Mouse (Mus musculus) heart, embryonic 15.5 days (tissue): Measurements from ENCODE around the gene Ifnk. TPM values are rescaled to one million over a fixed set of nuclear protein-coding genes. Genes with fewer than 3 reads are reported as not detected.

Experiments used
- ATAC-seq: fragments of 200-750 bp; cut with Nextera tagmentation; replicated peaks from 2 replicates; pipeline ENCODE4 v1.8.0; 2017; ENCODE audit warnings: low read depth, moderate TSS enrichment; ENCODE audit not compliant: insufficient number of reproducible peaks, insufficient read depth, low FRiP score
- H3K27ac ChIP-seq: fragments of 300-500 bp; sonication (generic); 2 replicates; pipeline ENCODE4 v1.5.1; 2015; ENCODE audit warnings: mild to moderate bottlenecking, inconsistent platforms
- H3K27me3 ChIP-seq: fragments of 300-500 bp; sonication (generic); 2 replicates; pipeline ENCODE4 v1.6.1; 2015; ENCODE audit warnings: inconsistent platforms
- H3K36me3 ChIP-seq: fragments of 300-500 bp; sonication (generic); 2 replicates; pipeline ENCODE4 v1.6.1; 2015; ENCODE audit warnings: mild to moderate bottlenecking, inconsistent platforms
- H3K4me1 ChIP-seq: fragments of 300-500 bp; sonication (generic); replicated peaks from 2 replicates; pipeline ENCODE4 v1.6.1; 2015; ENCODE audit warnings: inconsistent platforms
- H3K4me2 ChIP-seq: fragments of 300-500 bp; sonication (generic); 2 replicates; pipeline ENCODE4 v1.6.1; 2015; ENCODE audit warnings: inconsistent platforms, mild to moderate bottlenecking, moderate library complexity
- H3K4me3 ChIP-seq: fragments of 300-500 bp; sonication (generic); 2 replicates; pipeline ENCODE4 v1.5.1; 2015; ENCODE audit warnings: mild to moderate bottlenecking, inconsistent platforms
- H3K9ac ChIP-seq: fragments of 300-500 bp; sonication (generic); 2 replicates; pipeline ENCODE4 v1.6.1; 2015; ENCODE audit warnings: mild to moderate bottlenecking, inconsistent platforms
- H3K9me3 ChIP-seq: fragments of 300-500 bp; sonication (generic); replicated peaks from 2 replicates; pipeline ENCODE4 v1.6.1; 2016; ENCODE audit warnings: inconsistent platforms
- whole genome bisulfite sequencing: fragments of 180-500 bp; shearing (Covaris S2); methylation state at CpG from one replicate; pipeline ENCODE4 v1.1.7; 2015; ENCODE audit warnings: mixed read lengths; 5-methylcytosine and 5-hydroxymethylcytosine counted together
- polyA plus RNA-seq: library from polyadenylated mRNA; unstranded; fragments of >200 nt; fragmentation: Nextera tagmentation; extraction: Ambion mirVana; gene quantifications from 2 replicates; pipeline ENCODE4 v1.2.1, GENCODE M21; 2015

The Ifnk gene
- polyA plus RNA-seq, 1 experiment from 2014 or later: not detected

DNA sequence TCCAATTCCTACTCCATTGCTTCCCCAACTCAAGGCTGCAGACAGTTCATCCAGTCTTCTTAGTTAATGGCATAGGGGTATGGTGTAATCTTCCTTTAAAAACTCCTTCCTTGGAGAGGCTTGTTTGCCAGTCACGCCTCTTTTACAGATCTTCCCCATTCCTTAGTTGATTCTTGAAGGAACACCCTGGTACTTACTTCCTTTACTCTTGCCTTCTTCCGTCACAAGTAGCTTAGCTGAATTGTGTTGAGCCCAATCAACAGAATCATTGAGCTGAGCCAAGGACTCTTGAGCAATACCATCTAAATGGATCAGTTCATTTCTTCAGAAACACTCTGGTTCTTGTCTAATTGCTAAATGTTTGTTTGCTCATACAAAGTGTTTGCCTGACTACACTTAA is 13.4 kb downstream of the Ifnk start:
- no peaks in the 10 kb centered on the region for H3K4me1 ChIP-seq
- no peak overlapping the region for H3K4me2 ChIP-seq
- no peaks in the 10 kb centered on the region for H3K36me3 ChIP-seq
- 77% methylated on average over 2 of the region's 2 CpGs for WGBS
- H3K27me3 ChIP-seq: no peaks in the 10 kb centered on the region
- no peak overlapping the region for H3K9ac ChIP-seq
- H3K9me3 ChIP-seq: no peaks in the 10 kb centered on the region
- ATAC-seq: no peak
- H3K4me3 ChIP-seq: no peak overlapping the region
- no peak overlapping the region for H3K27ac ChIP-seq

GRCm38 (mm10) chr4:35165947-35166346 is 14.1 kb downstream of the Ifnk start:
- Histone ChIP-seq H3K36me3 (no peaks in the 10 kb centered on the region), H3K27ac (no peak overlapping the region), H3K4me2 (no peak overlapping the region), H3K9me3 (no peaks in the 10 kb centered on the region), H3K9ac (no peak overlapping the region), H3K4me3 (no peak overlapping the region), H3K27me3 (no peaks in the 10 kb centered on the region), H3K4me1 (no peaks in the 10 kb centered on the region)
- ATAC-seq: no peak
- WGBS: 70% methylated on average over 3 of the region's 3 CpGs

DNA sequence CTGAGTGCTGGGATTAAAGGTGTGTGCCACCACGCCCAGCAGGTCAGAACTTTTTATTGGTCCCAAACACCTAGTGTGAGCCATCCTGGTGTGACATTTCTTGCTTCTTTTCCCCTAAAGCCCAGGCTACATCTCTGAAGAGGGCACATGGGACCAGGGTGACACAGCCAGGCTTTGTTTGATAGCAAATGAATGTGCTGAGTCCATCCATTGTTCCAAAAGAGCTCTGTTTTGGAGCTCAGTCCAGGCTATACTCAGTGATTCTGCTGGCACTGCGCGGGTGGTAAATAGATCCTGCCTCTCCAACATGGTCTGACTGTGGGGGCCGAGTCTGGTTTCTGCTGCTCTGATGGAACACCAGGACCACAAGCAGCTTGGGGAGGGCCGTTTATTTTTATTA is 16.0 kb downstream of the Ifnk start:
- WGBS: 69% methylated on average over 5 of the region's 5 CpGs
- H3K9ac ChIP-seq: no peak overlapping the region

GRCm38 (mm10) chr4:35169571-35170125 is 17.8 kb downstream of the Ifnk start:
- H3K36me3 ChIP-seq: no peaks in the 10 kb centered on the region
- WGBS: 58% methylated on average over 13 of the region's 13 CpGs
- no peaks in the 10 kb centered on the region for H3K4me1 ChIP-seq
- no peak overlapping the region for H3K4me2 ChIP-seq
- H3K27me3 ChIP-seq: no peaks in the 10 kb centered on the region
- ATAC-seq: no peak
- H3K9ac ChIP-seq: no peak overlapping the region
- no peak overlapping the region for H3K4me3 ChIP-seq
- no peak overlapping the region for H3K27ac ChIP-seq
- H3K9me3 ChIP-seq: no peaks in the 10 kb centered on the region

More for the DNA sequence above, 16.0 kb downstream of the Ifnk start:
- no peak for ATAC-seq
- Histone ChIP-seq H3K27ac (no peak overlapping the region), H3K4me2 (no peak overlapping the region), H3K9me3 (no peaks in the 10 kb centered on the region), H3K36me3 (no peaks in the 10 kb centered on the region), H3K4me3 (no peak overlapping the region), H3K4me1 (no peaks in the 10 kb centered on the region), H3K27me3 (no peaks in the 10 kb centered on the region)

DNA sequence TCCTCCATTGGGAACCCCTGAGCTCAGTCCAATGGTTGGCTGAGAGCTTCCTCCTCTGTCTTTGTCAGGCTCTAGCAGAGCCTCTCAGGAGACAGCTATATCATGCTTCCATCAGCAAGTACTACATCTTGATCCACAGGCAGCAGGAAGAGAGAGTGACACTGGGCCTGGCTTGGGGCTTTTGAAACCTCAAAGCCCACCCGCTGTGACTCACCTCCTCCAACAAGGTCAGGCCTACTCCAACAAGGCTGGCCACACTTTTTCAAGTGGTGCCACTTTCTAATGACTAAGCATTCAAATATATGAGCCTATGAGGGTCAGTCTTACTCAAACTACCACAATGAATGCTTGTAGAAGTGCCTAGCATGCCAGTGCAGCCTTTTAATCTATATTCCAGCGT is 20.6 kb downstream of the Ifnk start:
- Histone ChIP-seq H3K36me3 (no peaks in the 10 kb centered on the region), H3K9ac (no peak overlapping the region), H3K4me3 (no peak overlapping the region), H3K27me3 (no peaks in the 10 kb centered on the region), H3K4me2 (no peak overlapping the region), H3K27ac (no peak overlapping the region), H3K4me1 (no peaks in the 10 kb centered on the region), H3K9me3 (no peaks in the 10 kb centered on the region)
- 84% methylated on average over 2 of the region's 2 CpGs for WGBS
- ATAC-seq: no peak

GRCm38 (mm10) chr4:35173551-35173950 is 21.7 kb downstream of the Ifnk start:
- Histone ChIP-seq H3K9me3 (no peaks in the 10 kb centered on the region), H3K27me3 (no peaks in the 10 kb centered on the region), H3K4me2 (no peak overlapping the region), H3K4me3 (no peak overlapping the region), H3K36me3 (no peaks in the 10 kb centered on the region), H3K9ac (no peak overlapping the region), H3K4me1 (no peaks in the 10 kb centered on the region; the same call in 1 of the 2 replicates), H3K27ac (no peak overlapping the region)
- ATAC-seq: no peak
- 59% methylated on average over 1 of the region's 1 CpGs for WGBS

DNA sequence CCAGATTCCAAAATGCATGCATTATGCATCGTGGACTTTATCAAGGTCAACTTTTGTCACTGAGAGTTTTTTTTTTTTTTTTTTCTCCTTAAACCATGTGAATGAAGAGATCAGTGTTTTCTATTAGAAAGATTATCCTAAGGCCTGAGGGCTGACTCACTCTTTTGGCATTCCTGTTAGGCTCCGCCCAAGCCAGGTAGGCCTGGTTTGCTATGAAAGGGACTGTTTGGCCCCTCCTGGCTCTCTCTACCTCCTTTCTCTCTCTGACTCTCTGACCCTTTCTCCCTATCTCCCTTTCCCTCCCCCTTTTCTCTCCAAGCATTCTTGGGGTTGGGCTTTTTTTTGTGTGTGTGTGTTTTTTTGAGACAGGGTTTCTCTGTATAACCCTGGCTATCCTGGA is 23.7 kb downstream of the Ifnk start:
- Histone ChIP-seq H3K4me3 (no peak overlapping the region), H3K4me1 (no peaks in the 10 kb centered on the region; the same call in 1 of the 2 replicates), H3K36me3 (no peaks in the 10 kb centered on the region), H3K9me3 (no peaks in the 10 kb centered on the region), H3K27me3 (no peaks in the 10 kb centered on the region), H3K27ac (no peak overlapping the region), H3K9ac (no peak overlapping the region), H3K4me2 (no peak overlapping the region)
- WGBS: 82% methylated on average over 2 of the region's 2 CpGs
- ATAC-seq: no peak

DNA sequence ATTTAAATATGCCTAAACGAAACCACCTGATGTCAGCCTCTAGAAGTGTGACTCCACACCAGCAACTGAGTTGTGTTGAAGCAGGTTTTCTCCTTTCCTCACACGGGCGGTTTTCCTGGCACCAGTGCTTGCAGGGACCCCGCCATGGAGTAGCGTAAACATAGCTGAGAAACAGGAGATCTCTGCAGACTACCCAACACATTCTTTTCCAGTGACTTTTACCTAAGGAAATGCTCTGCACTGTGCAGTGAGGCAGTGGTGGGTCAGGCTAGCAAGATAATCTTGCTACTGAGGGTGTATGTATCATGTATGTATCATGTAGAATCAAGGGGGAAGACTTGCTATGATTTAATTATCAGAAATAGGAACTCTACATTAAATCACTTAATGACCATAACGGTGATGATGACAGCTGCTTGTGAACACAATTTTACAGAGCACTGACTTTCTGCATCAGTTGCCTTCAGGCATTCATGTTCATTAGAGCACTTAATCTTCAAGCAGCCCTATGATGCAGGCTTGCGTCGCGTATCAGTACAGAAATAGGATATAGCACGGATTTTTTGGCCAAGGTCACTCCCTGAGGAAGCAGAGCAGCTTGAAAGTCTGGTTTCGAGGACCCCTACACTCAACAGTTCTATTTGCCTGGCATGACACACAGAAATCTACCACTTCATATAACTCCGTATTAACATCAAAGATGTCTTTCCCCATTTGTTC is 26.2 kb downstream of the Ifnk start:
- WGBS: 64% methylated on average over 12 of the region's 12 CpGs
- Histone ChIP-seq H3K36me3 (no peaks in the 10 kb centered on the region), H3K27me3 (no peaks in the 10 kb centered on the region), H3K4me1 (no peaks in the 10 kb centered on the region; the same call in 1 of the 2 replicates), H3K9me3 (no peaks in the 10 kb centered on the region), H3K4me3 (no peak overlapping the region), H3K27ac (no peak overlapping the region), H3K4me2 (no peak overlapping the region), H3K9ac (no peak overlapping the region)
- ATAC-seq: no peak

DNA sequence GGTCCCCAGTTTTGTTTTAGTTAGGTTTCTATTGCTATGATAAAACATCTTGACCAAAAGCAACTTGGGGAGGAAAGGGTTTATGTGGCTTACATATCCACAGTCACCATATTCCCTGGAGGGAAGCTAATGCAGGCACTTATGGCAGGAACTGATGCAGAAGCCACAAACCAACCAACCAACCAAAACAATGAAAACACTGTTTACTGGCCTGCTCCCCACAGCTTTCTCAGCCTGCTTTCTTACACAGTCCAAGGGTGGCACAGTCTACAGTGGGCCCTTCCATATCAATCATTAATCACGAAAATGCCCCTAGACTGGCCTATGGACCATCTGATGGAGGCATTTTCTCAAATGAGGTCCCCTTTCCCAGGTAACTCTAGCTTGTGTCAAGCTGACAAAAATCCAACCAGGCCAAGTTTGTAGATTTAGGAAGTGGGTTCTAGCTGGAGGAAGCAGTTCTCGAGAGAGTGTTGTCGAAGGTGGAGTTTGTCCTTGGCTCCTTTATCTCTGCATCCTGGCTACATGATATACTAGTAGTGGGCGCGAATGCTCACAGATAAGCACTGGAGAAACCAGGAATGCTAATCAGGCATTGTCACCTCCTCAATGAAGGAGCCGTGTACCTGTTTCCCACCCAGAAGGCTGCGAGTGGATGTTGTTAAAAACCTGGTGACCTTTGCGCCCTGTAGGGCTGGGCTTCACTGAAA is 35.9 kb downstream of the Ifnk start:
- ATAC-seq: no peak
- no peak overlapping the region for H3K27ac ChIP-seq
- no peaks in the 10 kb centered on the region for H3K9me3 ChIP-seq
- no peak overlapping the region for H3K9ac ChIP-seq
- no peaks in the 10 kb centered on the region; the same call in 1 of the 2 replicates for H3K36me3 ChIP-seq
- 73% methylated on average over 8 of the region's 8 CpGs for WGBS
- no peak overlapping the region for H3K4me3 ChIP-seq
- peaks cover 7% of the 10 kb centered on the region for H3K4me1 ChIP-seq
- no peaks in the 10 kb centered on the region for H3K27me3 ChIP-seq
- H3K4me2 ChIP-seq: no peak overlapping the region

DNA sequence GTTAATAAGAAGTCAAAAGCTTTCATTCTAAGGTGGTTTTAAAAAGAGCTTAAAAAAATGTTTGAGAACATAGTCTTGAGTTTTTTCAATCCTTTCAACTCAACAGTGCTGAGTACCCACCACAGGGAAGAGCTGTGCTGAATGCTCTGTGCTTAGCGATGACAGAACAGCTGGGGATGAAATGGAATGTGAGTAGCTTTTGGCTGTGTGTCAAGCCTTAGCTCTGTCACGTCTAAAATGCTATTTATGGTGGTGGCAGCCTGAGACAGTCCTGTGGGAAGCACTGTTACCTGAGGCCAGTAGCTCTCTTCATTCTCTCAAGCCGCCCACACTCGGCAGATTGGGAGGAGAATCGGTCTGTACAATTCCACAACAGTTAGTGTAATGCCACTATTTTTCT is 37.9 kb downstream of the Ifnk start:
- no peaks in the 10 kb centered on the region for H3K9me3 ChIP-seq
- H3K9ac ChIP-seq: no peak overlapping the region
- peak overlapping the region; percentile 32; the same call in 1 of the 2 replicates for H3K27ac ChIP-seq
- H3K36me3 ChIP-seq: peaks cover 7% of the 10 kb centered on the region; the same call in 1 of the 2 replicates
- WGBS: 47% methylated on average over 5 of the region's 5 CpGs
- peaks cover 7% of the 10 kb centered on the region for H3K4me1 ChIP-seq
- peak; percentile 50; the same call in 1 of the 2 replicates for ATAC-seq
- H3K4me2 ChIP-seq: no peak overlapping the region
- no peaks in the 10 kb centered on the region for H3K27me3 ChIP-seq
- H3K4me3 ChIP-seq: no peak overlapping the region

GRCm38 (mm10) chr4:35192725-35193124 is 40.9 kb downstream of the Ifnk start:
- H3K27me3 ChIP-seq: no peaks in the 10 kb centered on the region
- H3K4me3 ChIP-seq: no peak overlapping the region
- H3K9ac ChIP-seq: no peak overlapping the region
- no peak overlapping the region for H3K4me2 ChIP-seq
- H3K4me1 ChIP-seq: peaks cover 7% of the 10 kb centered on the region
- peaks cover 16% of the 10 kb centered on the region; the same call in 1 of the 2 replicates for H3K36me3 ChIP-seq
- no peak overlapping the region for H3K27ac ChIP-seq
- WGBS: 41% methylated on average over 7 of the region's 7 CpGs
- no peak for ATAC-seq
- no peaks in the 10 kb centered on the region for H3K9me3 ChIP-seq
